Mouse (Mus musculus) forebrain, embryonic 14.5 days (tissue): ENCODE results near the gene Afap1l2. TPM values are rescaled to one million over a fixed set of nuclear protein-coding genes. Genes with fewer than 3 reads are reported as not detected.
A peak's percentile ranks its signal among the peaks of the same experiment; 100 is the strongest.

ENCODE experiments used
- ATAC-seq: fragments of 200-750 bp; cut with Nextera tagmentation; 2 replicates; pipeline ENCODE4 v1.8.0; 2017; ENCODE audit warnings: mild to moderate bottlenecking, moderate library complexity
- DNase-seq: peaks from one replicate; pipeline ENCODE4 v3.0.0-alpha.2; 2015; ENCODE audit warnings: low spot score
- H3K27ac ChIP-seq: fragments of 300-500 bp; sonication (generic); 2 replicates; pipeline ENCODE4 v1.5.1; 2014; ENCODE audit warnings: low read depth, mild to moderate bottlenecking, control low read depth, low read length, moderate library complexity
- H3K27me3 ChIP-seq: fragments of 300-500 bp; sonication (generic); replicated peaks from 2 replicates; pipeline ENCODE4 v1.6.1; 2014; ENCODE audit warnings: low read length, control low read depth, mixed read lengths; ENCODE audit not compliant: control insufficient read depth, insufficient read depth
- H3K36me3 ChIP-seq: fragments of 300-500 bp; sonication (generic); 2 replicates; pipeline ENCODE4 v1.6.1; 2014; ENCODE audit warnings: low read length, control low read depth; ENCODE audit not compliant: control insufficient read depth, insufficient read depth
- H3K4me1 ChIP-seq: fragments of 300-500 bp; sonication (generic); 2 replicates; pipeline ENCODE4 v1.6.1; 2014; ENCODE audit warnings: antibody characterized with exemption, low read length, control low read depth; ENCODE audit not compliant: control insufficient read depth, insufficient read depth
- H3K4me2 ChIP-seq: fragments of 300-500 bp; sonication (generic); 2 replicates; pipeline ENCODE4 v1.6.1; 2014; ENCODE audit warnings: mild to moderate bottlenecking, control low read depth, low read length
- H3K4me3 ChIP-seq: fragments of 300-500 bp; sonication (generic); 2 replicates; pipeline ENCODE4 v1.5.1; 2014; ENCODE audit warnings: low read depth, low read length, control low read depth
- H3K9ac ChIP-seq: fragments of 300-500 bp; sonication (generic); 2 replicates; pipeline ENCODE4 v1.6.1; 2014; ENCODE audit warnings: mild to moderate bottlenecking, low read length, control low read depth, moderate library complexity
- H3K9me3 ChIP-seq: fragments of 300-500 bp; sonication (generic); replicated peaks from 2 replicates; pipeline ENCODE4 v1.6.1; 2016; ENCODE audit warnings: low read length, control low read depth, mixed read lengths; ENCODE audit not compliant: control insufficient read depth
- WGBS: fragments of 180-500 bp; shearing (Covaris S2); extraction: QIAGEN DNeasy Blood & Tissue Kit; methylation state at CpG from one replicate; pipeline ENCODE4 v1.1.7; 2014; 5-methylcytosine and 5-hydroxymethylcytosine counted together
- polyA plus RNA-seq: library from polyadenylated mRNA; unstranded; fragments of >200 nt; fragmentation: Nextera tagmentation; extraction: Ambion mirVana; gene quantifications from 2 replicates; pipeline ENCODE4 v1.2.1, GENCODE M21; 2014

Gene Afap1l2
- polyA plus RNA-seq, 1 experiment from 2014 or later, result 4.9 TPM

DNA sequence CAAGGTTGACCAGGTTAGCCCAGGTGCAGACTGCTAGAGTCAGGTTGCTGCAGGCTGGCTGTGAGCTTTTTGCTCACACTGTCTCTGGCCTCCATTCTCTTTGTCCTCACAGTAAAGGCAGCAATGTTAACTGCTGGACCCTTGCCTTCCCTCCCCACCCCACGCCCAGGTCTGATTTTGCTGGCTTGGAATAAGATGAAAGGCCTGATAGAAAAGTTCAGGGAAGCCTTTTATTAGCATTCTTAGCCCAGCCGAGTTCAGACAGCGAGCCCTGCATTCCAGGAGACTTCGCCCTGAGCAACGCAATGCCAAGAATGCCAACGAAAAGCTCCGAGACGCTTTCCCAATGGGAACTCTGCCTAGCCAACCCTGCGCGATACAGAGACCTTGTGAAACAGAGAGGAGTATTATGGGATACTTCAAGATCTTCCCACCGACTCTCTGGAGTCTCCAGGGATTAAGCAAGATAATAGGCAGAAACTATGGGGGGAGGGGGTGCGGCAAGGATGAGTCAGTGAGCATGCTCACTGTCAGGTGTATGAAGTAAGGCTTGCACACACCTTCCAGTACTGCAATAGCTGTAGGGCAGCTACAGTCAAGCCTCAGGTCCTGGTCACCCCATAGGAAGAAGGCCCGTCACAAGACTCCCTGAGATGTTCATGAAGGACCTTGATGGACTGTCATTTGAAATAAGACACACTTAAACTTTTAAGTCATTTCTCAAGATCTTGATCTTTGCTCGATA is 17.5 kb downstream of the Afap1l2 start:
- ATAC-seq (peak; percentile 69; the same call in 1 of the 2 replicates), DNase-seq (peak; percentile 71)
- no peak overlapping the region for H3K9ac ChIP-seq
- peaks cover 9% of the 10 kb centered on the region for H3K4me1 ChIP-seq
- no peak overlapping the region for H3K4me2 ChIP-seq
- H3K36me3 ChIP-seq, result no peaks in the 10 kb centered on the region
- no peaks in the 10 kb centered on the region for H3K9me3 ChIP-seq
- H3K4me3 ChIP-seq, result no peak overlapping the region
- no peaks in the 10 kb centered on the region for H3K27me3 ChIP-seq
- H3K27ac ChIP-seq, result 0 out of 2 replicates have a peak overlapping the region, but pooled peaks have one; percentile 41
- WGBS, result 21% methylated on average over 14 of the region's 14 CpGs

DNA sequence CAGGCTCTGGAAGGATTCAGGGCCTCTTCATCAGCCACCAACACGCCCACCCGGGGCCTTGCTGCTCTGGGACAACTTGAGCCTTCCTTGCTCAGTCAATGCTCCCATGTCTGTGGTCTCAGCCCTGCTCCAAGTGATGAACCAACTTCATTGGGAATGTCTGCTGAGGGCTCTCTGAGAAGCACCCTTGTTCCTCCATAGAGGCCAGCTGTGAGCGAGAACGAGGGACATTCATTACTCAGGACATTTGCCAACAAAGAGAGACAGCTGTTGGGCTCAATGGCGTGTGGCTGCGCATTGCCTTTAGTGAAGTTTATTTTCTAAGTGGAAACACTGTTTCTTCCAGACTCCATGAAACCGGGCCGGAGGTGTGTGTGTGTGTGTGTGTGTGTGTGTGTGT is 18.9 kb downstream of the Afap1l2 start:
- DNase-seq (no peak), ATAC-seq (no peak)
- no peak overlapping the region for H3K4me3 ChIP-seq
- H3K4me2 ChIP-seq, result no peak overlapping the region
- H3K9ac ChIP-seq, result no peak overlapping the region
- no peaks in the 10 kb centered on the region for H3K36me3 ChIP-seq
- 86% methylated on average over 8 of the region's 8 CpGs for WGBS
- no peaks in the 10 kb centered on the region for H3K9me3 ChIP-seq
- H3K4me1 ChIP-seq, result peaks cover 9% of the 10 kb centered on the region
- H3K27me3 ChIP-seq, result no peaks in the 10 kb centered on the region
- no peak overlapping the region for H3K27ac ChIP-seq

DNA sequence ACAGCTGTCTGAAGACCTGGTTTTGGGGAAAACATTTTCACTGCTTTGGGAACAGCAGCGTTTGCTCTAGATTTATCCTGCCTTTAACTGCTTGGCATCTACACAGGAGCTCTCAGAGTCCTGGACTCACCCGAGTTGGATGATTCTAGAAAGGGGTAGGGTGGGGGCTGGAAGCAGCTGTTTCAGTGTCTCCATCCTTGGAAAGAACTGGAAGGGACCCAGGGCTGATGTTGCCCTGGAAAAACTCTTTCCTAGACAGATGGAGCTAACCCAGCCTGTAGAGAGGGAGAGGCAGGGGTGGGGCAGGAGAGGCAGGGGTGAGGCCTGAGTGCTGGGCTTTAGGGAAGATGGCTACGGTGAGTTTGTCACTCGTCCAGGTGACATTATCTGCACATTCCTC is 23.8 kb downstream of the Afap1l2 start:
- Histone ChIP-seq H3K9me3 (no peaks in the 10 kb centered on the region), H3K36me3 (no peaks in the 10 kb centered on the region), H3K9ac (no peak overlapping the region), H3K27me3 (no peaks in the 10 kb centered on the region), H3K4me3 (no peak overlapping the region), H3K4me1 (no peaks in the 10 kb centered on the region; the same call in 1 of the 2 replicates), H3K27ac (no peak overlapping the region), H3K4me2 (no peak overlapping the region)
- no peak for ATAC-seq
- no peak for DNase-seq
- 65% methylated on average over 4 of the region's 4 CpGs for WGBS

DNA sequence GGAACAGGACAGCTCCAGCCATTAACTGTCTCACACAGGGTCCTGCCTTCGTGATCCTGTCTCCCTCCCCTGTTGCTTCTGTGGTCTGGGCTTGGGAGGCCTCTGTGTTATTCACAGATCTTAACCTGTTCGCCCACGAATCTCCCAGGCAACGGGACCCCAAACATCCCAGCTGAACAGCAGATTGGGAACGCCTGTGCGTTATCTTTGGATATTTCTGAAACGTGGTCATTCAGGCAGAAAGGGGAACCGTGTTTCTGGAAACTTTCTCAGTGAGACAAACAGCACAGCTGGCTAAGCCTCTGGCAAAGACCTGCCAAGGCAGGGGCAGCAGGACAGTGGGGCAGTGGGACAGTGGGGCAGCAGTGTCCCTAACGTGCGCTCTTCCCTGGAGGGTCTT is 24.3 kb downstream of the Afap1l2 start:
- ATAC-seq, result no peak

DNA sequence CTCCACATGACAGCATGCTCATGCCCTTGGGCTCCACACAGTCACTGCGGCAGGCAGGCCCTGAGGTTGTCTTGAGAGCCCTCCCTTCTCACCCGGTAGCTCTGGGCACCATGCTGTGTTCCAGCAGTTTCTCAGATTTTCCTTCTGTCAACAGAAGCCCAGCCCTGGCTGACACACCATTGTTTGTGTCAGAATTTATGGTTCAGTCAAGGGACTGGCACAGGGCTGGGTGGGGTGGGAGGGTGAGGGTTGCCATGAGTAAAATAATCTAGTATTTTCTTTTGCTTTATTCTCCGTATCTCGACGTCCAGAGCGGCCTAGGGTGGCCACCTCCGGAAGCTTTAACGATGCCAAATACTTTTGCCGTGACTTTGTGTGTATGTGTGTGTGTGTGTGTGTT is 26.3 kb downstream of the Afap1l2 start:
- WGBS, result 74% methylated on average over 9 of the region's 9 CpGs
- Histone ChIP-seq H3K4me3 (no peak overlapping the region), H3K9ac (no peak overlapping the region), H3K27me3 (no peaks in the 10 kb centered on the region), H3K27ac (no peak overlapping the region), H3K36me3 (no peaks in the 10 kb centered on the region), H3K9me3 (no peaks in the 10 kb centered on the region), H3K4me2 (no peak overlapping the region), H3K4me1 (no peaks in the 10 kb centered on the region)
- no peak for DNase-seq
- no peak for ATAC-seq

More for the DNA sequence above, 24.3 kb downstream of the Afap1l2 start:
- Histone ChIP-seq H3K36me3 (no peaks in the 10 kb centered on the region), H3K4me2 (no peak overlapping the region), H3K9me3 (no peaks in the 10 kb centered on the region), H3K4me1 (no peaks in the 10 kb centered on the region; the same call in 1 of the 2 replicates), H3K27me3 (no peaks in the 10 kb centered on the region), H3K27ac (no peak overlapping the region), H3K9ac (no peak overlapping the region), H3K4me3 (no peak overlapping the region)
- WGBS, result 55% methylated on average over 10 of the region's 10 CpGs
- DNase-seq, result no peak

DNA sequence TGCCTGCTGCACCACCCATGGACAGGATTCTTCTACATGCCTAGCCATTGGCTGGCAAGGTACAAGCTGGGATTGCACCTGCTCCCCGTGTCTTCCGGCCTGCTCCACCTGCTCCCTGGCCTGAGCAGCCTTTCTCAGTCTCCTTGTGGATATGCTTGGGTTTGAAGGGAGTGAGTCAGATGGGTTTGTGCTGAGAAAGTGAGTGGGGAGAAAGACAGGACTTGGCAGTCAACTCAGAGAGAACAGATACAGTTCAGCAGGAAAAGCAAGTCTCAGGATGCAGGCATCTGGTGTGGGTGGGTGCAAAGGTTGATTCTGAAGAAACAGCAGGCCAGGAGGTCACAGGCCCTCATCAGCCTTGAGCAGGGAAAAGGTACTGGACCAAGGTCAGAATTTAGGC is 27.2 kb downstream of the Afap1l2 start:
- H3K9ac ChIP-seq, result no peak overlapping the region
- H3K4me1 ChIP-seq, result no peaks in the 10 kb centered on the region
- WGBS, result 94% methylated on average over 2 of the region's 2 CpGs
- H3K36me3 ChIP-seq, result no peaks in the 10 kb centered on the region
- no peaks in the 10 kb centered on the region for H3K9me3 ChIP-seq
- H3K27me3 ChIP-seq, result no peaks in the 10 kb centered on the region
- no peak for ATAC-seq
- H3K4me2 ChIP-seq, result no peak overlapping the region
- no peak overlapping the region for H3K27ac ChIP-seq
- H3K4me3 ChIP-seq, result no peak overlapping the region
- DNase-seq, result no peak

DNA sequence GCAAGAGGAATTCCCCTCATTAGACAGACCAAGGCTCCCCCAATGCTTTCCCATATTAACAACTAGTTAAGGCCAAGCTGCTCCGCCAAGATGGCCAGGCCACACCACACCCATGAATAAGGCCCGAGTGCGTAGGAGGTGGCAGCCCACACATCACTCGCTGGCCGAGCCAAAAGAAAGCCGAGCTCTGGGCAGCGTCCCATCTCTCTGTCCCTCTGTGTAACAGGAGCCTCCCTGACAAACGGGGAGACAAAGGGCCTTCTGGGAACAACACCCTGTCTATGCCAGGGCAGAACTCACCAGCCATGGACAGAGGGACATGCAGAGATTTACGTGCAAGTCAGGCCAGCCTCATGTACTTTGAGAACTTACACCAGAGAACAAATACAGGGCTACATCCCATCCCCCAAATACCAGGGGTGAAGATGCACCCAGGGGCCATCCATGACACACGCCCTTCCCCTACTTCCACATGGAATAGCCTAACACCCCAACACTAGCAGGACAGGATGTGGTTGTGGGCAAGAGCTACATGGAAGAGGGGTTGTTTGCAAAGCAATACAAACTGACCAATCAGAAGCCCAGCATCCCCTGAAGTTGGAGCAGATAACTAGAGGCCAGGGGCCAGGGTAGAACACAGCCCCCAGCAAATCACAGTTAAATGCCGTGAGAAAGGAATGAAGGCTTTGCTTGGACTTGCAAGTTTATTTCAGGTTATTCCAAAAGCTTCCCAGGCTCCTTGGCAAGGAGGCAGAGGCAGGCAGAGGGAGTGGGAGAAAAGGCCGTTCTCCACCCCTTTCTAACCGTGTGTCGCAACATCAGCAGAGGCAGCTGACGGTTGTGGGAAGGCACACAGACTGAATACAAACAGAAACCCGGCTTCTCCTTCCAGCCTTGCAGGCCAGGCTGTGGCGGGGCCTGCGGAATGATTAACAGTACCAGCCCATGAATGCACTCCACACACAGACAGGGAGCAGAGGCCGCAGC is 30.8 kb downstream of the Afap1l2 start:
- no peaks in the 10 kb centered on the region for H3K9me3 ChIP-seq
- 68% methylated on average over 19 of the region's 19 CpGs for WGBS
- no peak overlapping the region for H3K4me2 ChIP-seq
- no peaks in the 10 kb centered on the region for H3K4me1 ChIP-seq
- no peaks in the 10 kb centered on the region for H3K36me3 ChIP-seq
- H3K27ac ChIP-seq, result no peak overlapping the region
- H3K4me3 ChIP-seq, result no peak overlapping the region
- DNase-seq, result peak; percentile 30
- no peak for ATAC-seq
- H3K27me3 ChIP-seq, result no peaks in the 10 kb centered on the region
- no peak overlapping the region for H3K9ac ChIP-seq

DNA sequence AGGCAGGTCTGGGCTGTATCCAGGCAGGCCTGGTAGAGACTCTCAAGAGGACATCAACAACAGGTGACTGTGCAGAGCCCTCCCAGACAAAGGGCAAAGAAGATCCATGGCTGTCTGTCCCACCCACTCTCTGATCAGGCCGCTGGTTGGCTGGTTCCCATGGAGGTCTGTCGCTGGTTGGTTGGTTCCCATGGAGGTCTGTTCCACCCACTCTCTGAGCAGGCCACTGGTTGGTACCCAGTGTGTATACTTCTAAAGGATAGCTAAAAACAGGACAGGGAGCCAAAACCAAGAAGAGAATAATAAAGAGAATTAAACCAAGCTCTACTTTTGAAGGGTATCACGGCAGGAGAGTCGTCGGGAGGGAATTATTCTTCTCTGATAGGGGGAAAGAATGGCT is 31.5 kb downstream of the Afap1l2 start:
- no peak overlapping the region for H3K27ac ChIP-seq
- no peak for DNase-seq
- WGBS, result 79% methylated on average over 5 of the region's 5 CpGs

More for the DNA sequence above, 31.5 kb downstream of the Afap1l2 start:
- H3K27me3 ChIP-seq, result no peaks in the 10 kb centered on the region
- no peaks in the 10 kb centered on the region for H3K36me3 ChIP-seq
- no peaks in the 10 kb centered on the region for H3K4me1 ChIP-seq
- no peak overlapping the region for H3K9ac ChIP-seq
- H3K4me3 ChIP-seq, result no peak overlapping the region
- H3K4me2 ChIP-seq, result no peak overlapping the region
- no peaks in the 10 kb centered on the region for H3K9me3 ChIP-seq
- no peak for ATAC-seq
